Mouse (Mus musculus) c-Kit-positive CD71-positive TER-119-negative erythroid progenitor cells, embryonic 14.5 days (primary cell): ENCODE data around the gene Rbm17.
"Not testable (repeated sequence)": the region's sequence is repeated elsewhere in the genome, so short reads cannot be mapped to it uniquely, and the experiment has no call there.

ENCODE experiments used
- DNase-seq: peaks from one replicate; pipeline ENCODE4 v3.0.0-alpha.2; 2013; ENCODE audit warnings: low read depth

Gene Rbm17

DNA sequence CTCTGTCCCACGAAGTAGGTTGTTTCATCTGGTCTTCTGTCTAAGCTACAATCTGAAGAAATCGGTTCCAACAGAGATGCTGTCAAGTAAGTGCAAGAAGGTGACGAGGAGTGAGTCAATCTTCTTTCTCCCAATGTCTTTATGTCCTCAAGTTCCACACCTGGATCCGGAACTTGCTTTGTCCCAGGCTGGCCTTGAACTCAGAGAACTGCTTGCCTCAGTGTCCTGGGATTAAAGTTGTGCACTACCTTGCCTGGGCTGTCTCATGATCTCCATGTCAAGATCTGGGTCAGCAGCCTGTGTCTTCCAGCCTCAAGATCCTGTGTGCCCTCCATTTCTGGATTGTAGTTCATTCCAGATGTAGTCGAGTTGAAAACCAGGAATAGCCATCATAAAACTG lies at the start of gene Rbm17:
TSS of gene Rbm17 (minus strand) at position 101 of the 400 bp plus-strand sequence.
- no peak for DNase-seq

DNA sequence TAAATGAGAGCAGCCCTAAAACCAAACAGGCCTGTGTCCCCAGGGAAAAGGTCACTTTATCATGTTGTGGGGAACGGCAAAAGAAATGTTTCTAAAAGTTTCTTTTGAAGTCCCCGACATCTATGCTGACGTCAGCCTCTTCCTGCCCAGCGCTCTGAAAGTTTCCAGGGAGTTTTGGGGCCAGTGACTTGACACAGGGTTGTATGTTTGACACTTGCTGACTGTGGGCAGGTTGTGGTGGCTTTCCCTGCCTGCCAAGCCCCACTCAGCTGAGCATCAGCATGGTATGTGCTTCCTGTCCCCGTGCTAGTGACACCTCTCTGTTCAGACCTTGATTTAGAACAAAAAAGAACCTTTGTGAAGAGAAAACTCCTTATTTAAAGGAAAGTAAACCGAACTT lies 49.4 kb upstream of the Rbm17 start:
- DNase-seq = no peak

DNA sequence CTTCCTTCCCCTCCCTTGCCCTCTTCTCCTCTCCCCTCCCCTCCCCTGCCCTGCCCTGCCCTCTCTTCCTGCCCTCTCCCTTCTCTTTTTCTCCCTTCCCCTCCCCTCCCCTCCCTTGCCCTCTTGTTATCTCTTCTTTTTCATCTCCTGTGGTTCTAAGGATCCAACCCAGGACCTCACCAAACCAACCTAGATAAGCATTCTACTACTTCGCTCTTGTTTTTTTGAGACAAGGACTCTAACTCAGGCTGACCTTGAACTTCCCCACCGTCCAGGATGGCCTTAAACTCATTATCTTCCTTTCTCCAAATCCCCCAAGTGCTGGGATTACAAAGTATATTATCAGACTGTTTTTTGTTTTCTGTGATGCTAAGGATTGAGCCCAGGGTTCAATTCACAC lies 48.8 kb upstream of the Rbm17 start:
- no peak for DNase-seq

DNA sequence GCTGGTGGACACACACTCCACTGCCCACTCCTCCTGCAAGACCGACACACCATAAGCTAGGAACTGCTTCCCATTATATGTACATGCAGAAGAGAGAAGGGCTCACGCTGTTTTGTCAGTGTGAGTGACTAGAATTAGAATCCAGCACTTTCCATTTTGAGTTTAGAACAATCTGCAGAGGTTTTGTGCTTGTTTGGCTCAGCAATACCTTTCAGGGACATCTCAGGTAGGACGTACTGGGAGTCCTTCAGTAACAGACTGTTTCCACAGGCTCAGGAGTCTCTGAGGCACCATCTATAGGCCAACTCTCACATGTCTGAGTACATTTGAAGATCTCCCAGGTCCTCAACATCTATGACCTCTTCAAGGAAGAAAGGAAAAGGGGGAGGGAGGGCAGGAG lies 48.2 kb upstream of the Rbm17 start:
- no peak for DNase-seq

DNA sequence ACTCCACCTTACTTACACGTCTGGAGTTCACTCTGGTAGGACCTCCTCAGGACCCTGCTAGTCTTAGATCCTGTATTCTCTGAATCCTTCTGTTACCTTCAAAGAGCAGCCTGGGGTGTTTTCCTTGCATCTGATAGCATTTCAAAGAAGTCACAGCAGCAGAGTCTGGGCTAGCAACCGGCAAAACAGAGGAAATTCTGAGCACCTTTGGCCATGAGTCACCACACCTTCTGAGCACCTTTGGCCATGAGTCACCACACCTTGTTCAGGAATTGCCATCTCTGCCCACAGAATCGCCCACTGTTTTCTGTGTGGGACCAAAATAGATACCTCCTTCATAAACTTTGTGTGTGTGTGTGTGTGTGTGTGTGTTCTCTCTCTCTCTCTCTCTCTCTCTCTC lies 47.5 kb upstream of the Rbm17 start:
- DNase-seq = no peak

DNA sequence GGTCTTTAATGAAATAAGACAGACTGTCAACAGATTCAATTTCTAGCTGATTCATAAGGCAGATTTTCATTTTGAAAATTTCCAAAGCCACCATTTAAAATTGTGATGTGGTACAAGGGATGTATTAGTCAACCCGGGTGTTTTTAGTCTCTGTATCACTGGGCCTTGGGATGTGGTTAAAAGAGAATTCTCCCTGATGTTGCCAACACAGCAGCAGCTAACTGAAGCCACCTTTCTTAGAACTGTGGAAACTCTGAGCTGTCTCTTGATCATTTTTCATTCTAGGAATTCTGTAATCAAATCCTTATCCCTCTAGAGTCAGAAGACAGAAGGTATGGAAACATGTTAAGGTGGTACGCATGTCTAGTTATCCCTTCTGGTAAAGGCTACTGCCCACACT lies 41.3 kb upstream of the Rbm17 start:
- DNase-seq = no peak

DNA sequence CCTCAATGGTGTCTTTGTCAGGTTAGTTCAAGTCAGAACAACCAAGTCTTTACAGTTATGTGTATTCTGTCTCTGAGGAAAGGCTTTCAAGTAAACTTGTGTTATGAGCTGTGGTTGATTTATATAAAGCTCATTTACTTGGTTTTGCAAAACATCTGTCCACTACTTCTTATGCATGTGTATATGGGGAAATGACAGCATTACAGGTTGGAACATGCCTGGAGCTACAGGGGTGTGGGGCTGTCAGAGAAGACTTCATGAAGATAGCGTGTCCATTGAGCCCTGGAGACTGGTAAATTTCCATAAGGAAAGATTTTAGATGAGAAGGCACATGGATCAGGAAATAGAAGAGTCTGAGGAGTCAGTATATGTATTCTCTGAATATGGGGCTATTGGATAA lies 40.1 kb upstream of the Rbm17 start:
- DNase-seq = no peak

DNA sequence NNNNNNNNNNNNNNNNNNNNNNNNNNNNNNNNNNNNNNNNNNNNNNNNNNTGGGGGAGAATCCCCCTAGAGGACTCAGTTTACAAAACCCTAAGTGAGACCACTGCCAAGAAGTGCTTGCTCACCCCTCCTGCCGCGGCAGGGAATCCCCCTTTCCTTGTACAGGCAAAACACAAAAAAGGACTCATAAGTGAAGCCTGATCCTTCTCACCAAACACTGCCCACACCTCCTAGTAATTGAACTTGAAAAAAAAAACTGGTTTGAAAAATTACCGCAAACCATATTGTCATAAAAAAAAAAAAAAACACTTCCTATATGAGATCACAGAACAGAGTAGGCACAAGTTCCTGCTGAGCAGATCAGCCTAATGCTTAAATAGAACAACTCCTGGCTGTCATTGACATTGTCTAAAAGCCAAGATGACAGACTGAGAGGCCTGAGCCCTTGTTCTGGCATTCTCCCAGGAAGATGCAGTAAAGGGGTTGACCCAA lies 38.5 kb upstream of the Rbm17 start, which contains the start of gene Il2ra:
TSS of gene Il2ra (plus strand) at position 357 of the 491 bp plus-strand sequence.
- DNase-seq = no peak

DNA sequence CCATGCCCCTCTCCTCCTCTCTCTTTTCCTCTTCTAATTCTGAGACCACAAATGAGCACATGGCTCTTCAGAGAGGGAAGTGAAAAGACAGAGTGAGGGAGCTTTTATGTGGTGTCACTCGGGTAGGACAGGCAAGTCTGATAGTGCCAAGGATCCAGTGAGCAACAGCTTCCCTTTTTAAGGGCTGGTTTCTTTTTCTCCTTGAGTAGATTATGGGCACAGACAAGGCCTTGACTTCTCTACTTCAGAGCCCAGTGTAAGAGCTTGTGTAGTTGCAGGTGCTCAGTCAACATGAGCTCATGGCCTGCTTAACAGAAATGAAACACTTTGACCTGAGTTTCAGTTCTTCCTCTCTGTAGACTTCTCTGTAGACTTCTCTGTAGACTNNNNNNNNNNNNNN lies 33.2 kb upstream of the Rbm17 start:
- DNase-seq = no peak

DNA sequence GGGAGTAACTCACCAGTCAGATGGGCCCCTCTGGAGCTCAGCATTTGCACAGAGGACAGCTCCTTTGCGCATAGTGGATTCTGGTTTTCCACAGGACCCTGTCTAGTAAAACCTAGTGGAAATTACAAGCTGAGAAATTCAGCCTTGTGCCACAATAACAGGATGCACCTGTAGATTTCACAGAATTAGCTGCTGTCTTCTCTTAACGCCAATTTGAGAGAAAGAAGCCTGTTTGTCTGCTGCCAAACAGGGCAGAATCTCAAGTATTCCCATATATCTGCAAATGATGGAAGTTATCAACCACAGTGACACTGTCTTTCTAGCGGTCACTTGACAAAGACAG lies 32.2 kb upstream of the Rbm17 start:
- DNase-seq = no peak

DNA sequence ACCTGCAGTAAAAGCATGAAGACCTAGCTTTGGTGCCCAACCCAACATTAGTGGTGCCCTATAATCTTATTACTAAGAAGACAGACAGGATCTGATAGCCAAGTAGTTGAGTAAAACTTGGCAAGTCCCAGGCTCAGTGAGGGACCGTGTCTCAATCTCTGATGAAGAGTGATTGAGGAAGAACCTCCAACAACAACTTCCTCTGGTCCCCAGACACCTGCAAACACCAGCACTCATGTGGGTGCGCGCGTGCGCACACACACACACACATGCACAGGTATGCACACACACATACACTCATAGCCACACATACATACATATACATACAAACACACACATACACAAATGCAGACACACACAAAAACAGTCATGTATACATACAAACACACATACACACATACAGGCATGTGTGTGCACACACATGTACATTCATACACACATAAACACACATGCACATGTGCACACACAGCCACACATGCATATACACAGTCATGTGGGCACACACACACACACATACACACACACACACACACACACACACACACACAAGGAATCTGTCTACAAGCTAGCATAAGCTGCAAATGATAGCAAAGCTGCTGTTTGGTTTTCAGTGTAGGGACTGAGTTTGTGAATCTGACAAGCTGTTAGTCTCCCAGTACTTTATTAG lies 31.7 kb upstream of the Rbm17 start:
- no peak for DNase-seq

DNA sequence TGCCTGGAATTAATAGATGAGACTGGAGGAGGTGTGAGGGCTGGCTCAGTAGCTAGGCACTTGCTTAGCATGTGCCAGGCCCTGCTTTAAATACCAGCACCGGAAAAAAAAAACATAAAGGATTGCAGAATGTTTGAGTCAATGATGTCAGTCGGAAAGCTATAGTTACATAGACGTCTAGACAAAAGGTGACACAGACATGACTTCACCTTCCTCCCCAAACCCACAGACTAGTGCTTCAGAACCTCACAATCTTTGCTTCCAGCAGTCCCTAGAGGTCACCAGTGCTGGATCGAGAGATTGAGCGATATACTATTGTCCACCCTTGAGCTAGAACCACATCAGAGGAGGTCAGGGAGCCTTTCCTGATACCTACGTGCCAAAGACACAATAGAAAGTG lies 31.1 kb upstream of the Rbm17 start:
- no peak for DNase-seq

DNA sequence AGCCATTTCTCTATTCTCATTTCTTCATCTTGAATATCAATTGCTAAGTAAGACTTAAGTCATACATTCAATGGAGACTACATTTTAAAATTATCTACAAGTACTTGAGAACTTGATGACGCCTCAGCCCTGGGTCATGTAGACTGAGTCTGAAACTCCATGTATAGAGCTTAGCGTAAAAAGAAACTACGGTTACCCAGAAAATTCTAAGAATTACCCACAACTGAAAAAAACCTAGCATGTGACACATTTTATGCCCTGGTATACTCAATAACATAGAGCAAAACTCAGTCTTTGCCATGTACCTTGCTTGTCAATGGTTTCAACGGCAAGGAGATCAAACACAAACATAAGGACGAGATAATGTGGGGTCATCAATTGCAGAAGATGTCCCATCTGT lies 21.9 kb upstream of the Rbm17 start, which contains the start of gene Gm17490:
TSS of gene Gm17490 (minus strand) at position 375 of the 400 bp plus-strand sequence.
- no peak for DNase-seq

DNA sequence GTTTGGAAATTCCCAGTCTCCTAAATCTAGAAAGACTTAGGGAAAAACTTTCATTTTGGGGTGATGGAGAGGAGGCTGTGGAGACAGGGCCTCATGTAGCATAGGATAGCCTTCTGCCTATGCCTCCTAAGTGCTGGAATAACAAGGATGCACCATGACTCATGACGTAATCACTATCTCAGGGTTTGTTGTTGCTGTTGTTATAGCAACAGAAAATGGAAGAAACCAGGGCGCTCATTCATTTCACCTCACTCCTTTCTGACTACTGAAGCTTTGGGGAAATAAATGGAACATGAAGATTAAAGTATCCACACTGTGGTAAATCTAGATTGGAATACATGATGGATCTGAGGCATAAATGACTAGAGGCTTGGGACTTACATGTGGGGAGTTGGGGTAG lies 19.8 kb upstream of the Rbm17 start:
- no peak for DNase-seq

DNA sequence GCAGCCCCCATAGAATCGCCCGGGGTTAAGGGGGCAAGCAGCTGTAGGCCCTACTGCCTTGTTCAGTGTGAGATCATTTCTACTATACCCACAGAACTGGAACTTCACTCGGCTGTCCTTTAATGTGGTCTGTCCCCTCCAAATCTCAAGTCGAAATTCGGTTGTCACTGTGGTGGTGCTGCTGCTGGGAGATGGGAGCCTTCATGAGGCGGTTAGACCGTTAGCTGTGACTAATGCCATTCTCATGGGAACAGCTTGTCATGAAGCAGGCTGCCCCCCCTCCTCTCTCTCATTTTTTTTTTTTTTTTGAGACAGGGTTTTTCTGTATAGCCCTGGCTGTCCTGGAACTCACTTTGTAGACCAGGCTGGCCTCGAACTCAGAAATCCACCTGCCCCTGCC lies 19.2 kb upstream of the Rbm17 start:
- DNase-seq = no peak

DNA sequence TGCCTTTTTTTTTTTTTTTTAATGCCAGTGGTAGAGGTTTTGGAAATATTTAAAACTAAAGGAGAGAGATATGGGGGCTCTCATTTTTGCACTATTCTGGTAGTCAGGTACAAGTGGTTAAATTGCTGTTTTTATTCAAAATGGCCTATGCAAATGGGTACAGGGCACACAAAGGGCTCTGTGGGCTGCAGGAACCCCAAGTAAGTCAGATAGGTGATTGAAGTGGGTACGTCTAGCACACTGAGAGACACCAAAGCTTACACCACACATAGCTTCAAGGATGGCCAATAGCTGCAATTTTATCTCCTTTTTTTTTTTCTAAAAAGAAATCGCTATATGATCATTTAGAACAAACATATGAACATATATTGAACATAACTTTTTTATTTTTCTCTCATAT lies 15.6 kb upstream of the Rbm17 start:
- DNase-seq = no peak

DNA sequence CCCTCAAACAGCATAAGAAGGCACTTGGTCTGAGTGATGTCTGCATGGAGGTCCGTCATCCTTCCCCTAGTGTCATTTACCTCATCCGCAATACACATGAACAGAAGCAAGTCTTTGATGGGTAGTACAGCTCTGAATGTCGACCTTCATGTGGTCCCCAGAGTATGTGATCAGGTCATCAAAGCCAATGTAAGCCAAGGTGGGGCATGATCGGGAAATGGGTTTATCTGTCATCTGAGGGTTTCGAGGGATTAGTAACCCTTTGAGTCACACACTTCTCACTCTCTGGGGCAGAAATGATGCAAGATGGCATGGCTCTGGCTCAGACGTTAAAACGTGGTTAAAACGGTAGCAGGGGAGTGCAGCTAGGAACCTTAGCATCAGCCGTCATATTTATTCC lies 12.9 kb upstream of the Rbm17 start:
- DNase-seq = no peak

DNA sequence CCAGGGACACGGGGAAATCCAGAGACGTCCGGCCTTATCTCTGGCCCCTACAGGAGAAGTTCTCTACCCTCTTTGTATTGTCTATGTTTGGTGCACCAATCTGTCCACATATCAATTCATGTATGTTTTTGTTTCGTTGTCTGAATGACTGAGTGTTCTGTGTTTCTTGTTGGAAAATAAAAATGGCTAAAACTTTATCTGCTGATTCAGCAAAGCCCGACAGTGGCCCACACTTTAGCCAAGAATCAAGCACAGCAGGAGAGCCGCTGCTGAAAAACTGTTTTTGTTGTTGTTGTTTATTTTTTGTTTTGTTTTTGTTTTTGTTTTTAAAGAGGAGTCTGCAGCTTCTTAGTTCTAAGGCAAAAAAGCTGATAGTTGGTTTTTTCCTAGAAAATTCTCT lies 9.0 kb upstream of the Rbm17 start:
- not testable (repeated sequence) for DNase-seq

DNA sequence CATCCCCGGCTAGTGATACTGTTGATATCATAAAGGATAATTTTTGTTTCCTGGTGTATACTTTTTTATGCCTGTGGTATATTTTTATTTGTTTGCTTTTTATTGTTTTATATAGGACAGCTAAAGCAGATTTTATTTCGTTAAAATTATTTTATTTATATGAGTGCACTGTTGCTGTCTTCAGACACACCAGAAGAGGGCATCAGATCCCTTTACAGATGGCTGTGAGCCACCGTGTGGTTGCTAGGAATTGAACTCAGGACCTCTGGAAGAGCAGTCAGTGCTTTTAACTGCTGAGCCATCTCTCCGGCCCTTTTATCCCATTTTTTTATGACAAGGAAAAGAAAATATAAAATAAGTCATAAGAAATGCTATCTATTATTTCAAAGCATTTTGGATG lies 2.8 kb upstream of the Rbm17 start:
- not testable (repeated sequence) for DNase-seq

DNA sequence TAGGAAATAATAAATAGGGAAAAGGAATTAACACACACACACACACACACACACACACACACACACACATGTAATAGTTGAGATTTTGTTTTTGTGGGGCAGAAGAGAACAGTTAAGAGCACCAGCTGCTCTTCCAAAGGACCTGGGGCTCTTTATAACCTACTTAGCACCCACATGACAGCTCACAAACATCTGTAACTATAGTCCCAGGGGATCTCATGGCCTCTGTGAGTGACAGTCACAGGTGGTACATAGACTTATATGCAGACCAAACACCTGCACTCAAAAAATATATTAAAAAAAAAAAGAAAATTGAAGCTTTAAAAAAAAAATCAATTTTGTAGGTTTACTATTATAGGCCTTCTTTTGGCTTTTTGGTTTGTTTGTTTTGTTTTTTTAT lies 958 bp upstream of the Rbm17 start:
- no peak for DNase-seq

DNA sequence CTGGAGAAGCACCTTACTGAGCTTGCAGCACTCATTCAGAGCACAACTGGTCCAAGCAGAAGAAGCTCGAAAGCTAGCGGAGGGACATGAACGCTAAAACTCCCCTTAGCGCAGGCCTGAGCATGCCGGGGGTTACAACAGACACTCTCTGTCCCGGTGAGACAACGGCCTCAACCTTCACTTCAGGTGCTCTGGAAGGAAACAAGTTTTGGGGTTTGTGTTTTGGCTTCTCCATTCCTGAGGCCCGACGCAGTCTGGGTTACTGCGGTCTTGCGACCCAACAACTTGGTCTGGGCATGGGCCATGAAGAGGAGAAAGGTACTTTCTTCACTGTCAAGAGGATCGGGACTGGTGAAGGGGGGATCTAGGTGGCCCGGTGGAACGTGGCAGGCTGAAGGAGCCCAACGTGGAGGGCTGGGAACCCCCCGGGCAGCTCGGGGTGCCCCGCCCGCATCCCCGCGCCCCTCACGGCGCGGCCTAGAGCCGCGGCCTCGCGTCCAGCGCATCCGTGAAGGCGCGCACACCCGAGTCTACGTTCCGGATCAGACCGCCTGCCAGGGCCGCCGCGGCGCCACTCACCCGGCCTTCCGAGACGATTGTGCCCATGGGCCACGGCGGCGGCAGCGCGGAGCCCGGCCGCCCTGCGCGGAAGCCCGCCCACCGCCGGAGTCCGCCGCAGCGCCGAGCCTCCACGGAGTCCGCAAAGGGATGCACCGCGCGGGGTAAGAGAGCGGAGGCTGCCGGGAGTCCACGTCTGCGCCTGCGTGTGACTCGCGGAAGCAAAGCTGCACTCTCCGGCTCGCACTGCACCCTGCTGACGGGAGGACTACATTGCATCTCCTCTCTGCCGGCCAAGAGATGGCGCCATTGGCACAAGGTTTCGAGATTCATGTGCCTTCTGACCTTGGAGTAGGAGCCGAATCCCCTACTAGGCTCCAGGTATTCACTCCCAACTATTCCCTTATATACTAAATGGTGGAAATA lies 1.2 kb downstream of the Rbm17 start:
- peak; percentile 91 for DNase-seq

DNA sequence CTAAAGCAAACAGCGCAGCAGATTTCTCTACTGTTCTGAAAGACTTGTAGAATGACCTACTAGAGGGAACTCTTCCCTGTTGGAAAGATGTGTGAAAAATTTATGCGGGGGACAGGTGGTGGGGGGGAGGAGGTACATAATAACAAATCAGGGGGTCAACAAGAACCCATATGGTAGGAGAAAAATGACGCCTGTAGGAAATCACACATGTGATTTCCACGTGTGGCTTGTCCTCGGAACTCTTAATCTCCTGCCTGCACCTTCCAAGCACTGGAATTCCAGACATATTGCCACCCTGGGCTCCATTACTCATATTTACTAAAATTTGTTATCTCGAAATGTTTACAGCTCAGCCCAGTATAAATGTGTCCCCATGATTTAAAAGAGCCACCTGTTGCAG lies 2.2 kb downstream of the Rbm17 start:
- DNase-seq = no peak

DNA sequence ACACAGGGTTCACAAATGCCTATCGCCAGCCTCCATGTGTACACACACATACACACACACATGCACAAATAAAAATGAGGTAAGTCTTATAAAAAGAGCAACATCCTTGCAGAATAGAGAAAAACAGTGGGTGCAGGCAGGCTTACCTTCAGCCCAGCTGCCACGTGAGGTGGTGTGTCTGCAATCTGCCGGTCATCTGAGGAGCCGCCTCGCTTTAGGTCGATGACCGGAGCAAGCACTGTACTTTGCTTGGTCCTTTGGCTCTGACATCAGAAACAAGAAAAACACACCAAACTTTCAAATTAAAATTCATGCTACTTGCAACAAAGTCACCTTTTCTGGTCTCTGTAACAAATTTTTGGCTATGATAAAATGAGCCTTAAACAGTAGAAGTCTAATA lies 6.0 kb downstream of the Rbm17 start:
- DNase-seq = no peak
